Mouse (Mus musculus): ENCODE results near the gene Grpr. TPM values are rescaled to one million over a fixed set of nuclear protein-coding genes. Genes with fewer than 3 reads are reported as not detected.

Grpr gene
- not detected for total RNA-seq (2021)
- long read RNA-seq, experiment 1, result 0 reads
- long read RNA-seq, experiment 2, result 0 reads

DNA sequence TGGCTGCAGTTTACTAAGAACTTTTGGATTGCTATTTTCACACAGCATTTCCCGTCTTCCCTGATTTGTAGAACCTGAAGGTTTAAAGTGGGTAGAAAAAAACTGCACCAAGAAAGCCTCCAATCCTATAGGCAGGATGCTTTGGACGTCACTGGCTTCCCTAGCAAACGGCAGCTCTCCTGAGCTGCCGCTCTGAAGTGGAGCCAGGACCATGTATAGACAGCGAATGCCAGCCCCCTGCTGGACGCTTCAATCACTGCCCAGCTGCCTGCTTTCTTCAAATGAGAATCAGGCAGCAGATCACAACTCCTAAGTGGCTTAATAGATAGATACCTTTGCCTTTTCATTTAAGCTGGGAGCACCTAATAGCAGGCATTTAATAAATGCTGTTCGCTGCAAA, at the start of gene Grpr:
TSS of gene Grpr (minus strand) at position 12 of the 400 bp plus-strand sequence.
- no peak for DNase-seq (ENCODE audit: low spot score)

- DNase-seq (ENCODE audit: low spot score), result no peak
Observed at GRCm38 (mm10) chrX:163560521-163560920, 11.0 kb upstream of the Grpr start.

DNA sequence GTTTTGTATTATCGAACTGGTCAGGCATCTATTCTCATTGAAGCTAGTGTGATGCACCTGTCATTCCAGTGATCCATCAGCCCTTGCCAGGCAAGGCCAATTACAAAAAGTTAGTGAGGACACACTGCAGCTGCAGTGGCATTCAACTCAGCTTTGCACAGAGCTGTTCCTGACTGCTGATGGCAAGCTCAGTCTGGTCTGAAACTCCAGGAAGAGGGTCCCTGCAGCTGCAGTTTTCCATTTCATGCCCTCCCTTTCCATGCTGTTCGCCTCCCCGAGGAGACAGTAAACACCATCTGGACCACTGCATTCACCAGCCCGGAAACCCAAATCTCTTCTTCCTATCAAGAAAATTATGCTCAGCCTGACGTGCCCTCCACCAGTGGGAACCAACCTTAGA, 2.4 kb downstream of the Grpr start:
- DNase-seq (ENCODE audit: low spot score), result no peak

DNA sequence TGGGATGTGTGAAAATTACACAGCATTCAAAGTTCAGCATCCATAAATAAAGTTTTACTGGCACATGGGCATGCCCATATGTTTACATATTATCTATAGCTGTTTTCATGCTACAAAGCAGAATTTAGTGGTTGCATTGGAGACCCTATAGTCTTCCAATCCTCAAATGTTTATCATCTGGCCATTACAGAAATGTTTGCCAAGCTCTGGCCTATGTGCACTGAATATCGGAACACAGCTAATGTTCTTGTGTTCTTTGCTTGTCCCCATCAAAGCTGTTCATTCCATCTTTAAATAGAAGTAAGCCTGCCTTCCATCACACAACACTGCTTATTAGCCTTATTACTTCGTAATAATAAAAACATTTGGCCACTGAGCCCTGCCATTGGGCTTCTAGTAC, 16.6 kb downstream of the Grpr start:
- DNase-seq (ENCODE audit: low spot score), result no peak

DNA sequence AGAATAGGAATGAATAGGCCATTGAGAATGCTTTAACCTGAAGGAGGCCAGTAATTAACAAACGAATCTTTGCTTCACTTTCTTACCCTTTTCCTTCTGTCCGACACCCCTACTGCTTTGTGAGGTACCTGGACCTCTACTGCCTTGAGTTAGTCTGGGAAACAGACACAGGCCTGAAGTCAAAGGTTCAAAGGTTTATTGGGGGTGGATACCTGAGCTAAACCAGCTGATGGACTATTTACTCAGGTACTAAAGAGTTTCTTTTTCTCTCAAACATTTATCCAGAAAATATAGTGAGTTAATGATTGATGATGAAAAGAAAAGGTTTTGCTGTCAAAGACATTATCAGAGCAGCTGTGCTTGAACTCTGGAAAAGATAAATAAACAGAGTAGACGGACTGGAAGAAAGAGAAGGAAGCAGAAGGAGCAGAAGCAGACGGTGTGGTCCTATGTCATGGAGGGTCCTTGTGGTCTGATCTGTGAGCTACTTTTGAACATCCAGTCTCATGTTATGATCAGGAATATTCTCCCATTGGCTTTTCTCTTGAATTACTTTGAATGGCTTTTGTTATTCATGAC, 30.4 kb downstream of the Grpr start:
- DNase-seq (ENCODE audit: low spot score), result no peak

GRCm38 (mm10) chrX:163511766-163512165, 37.7 kb downstream of the Grpr start:
- DNase-seq (ENCODE audit: low spot score), result no peak

- DNase-seq (ENCODE audit: low spot score), result no peak
Observed at GRCm38 (mm10) chrX:163502088-163502487, 47.4 kb downstream of the Grpr start.

Other genes with a start within 250 kb of the Grpr start
- not detected for gene Rnf138rt1, start 211.7 kb upstream of the Grpr start, total RNA-seq (2021)

Measured in gastrocnemius, adult 18-20 months (tissue).